Mouse (Mus musculus): ENCODE data around the gene Gm4922.

DNA sequence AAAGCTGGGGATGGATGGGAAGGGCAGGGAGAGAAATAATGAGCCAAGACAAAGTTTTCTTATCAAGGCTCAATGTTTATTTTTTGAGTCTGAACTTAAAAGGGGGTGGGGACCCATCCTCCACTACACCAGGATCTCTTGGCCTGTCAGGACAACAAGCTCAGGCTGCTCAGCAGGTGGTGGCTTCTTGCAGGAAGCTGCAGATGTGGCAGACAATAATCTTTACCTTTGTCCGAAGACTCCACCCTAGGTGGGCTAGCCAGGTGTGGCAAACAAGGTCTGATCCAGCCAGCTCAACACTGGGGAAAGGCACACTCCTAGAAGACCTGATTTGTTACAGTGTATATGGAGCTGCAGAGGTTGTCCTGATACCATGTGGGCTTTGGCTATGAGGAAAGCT is 2.0 kb upstream of the Gm4922 start:
- TF ChIP-seq POLR2A (IDR thresholded peaks at IDR 0.05; ENCODE audit: low read depth, low read length), result no peak
- TF ChIP-seq CTCF (IDR thresholded peaks at IDR 0.05; ENCODE audit: extremely low read depth, insufficient read depth, insufficient read length, insufficient replicate concordance), result no peak
